Mouse (Mus musculus) midbrain, postnatal 0 days (tissue): ENCODE measurements around the gene B3gat2. TPM values are rescaled to one million over a fixed set of nuclear protein-coding genes. Genes with fewer than 3 reads are reported as not detected.

Experiments
- ATAC-seq: fragments of 200-750 bp; cut with Nextera tagmentation; 2 replicates; pipeline ENCODE4 v1.8.0; 2017; ENCODE audit warnings: moderate number of reproducible peaks, mild to moderate bottlenecking, moderate TSS enrichment, moderate library complexity; ENCODE audit not compliant: low FRiP score
- DNase-seq: peaks from one replicate; pipeline ENCODE4 v3.0.0-alpha.2; 2015; ENCODE audit warnings: low spot score
- H3K27ac ChIP-seq: fragments of 300-500 bp; sonication (generic); 2 replicates; pipeline ENCODE4 v1.5.1; 2014; ENCODE audit warnings: low read depth, mild to moderate bottlenecking, low read length, mixed read lengths
- H3K27me3 ChIP-seq: fragments of 300-500 bp; sonication (generic); 2 replicates; pipeline ENCODE4 v1.6.1; 2014; ENCODE audit warnings: low read length, control low read depth, mixed read lengths; ENCODE audit not compliant: insufficient read depth
- H3K36me3 ChIP-seq: fragments of 300-500 bp; sonication (generic); 2 replicates; pipeline ENCODE4 v1.6.1; 2014; ENCODE audit warnings: low read length, control low read depth, mixed read lengths; ENCODE audit not compliant: insufficient read depth
- H3K4me1 ChIP-seq: fragments of 300-500 bp; sonication (generic); 2 replicates; pipeline ENCODE4 v1.6.1; 2014; ENCODE audit warnings: mild to moderate bottlenecking, control low read depth, antibody characterized with exemption, low read length, mixed read lengths; ENCODE audit not compliant: insufficient read depth
- H3K4me2 ChIP-seq: fragments of 300-500 bp; sonication (generic); 2 replicates; pipeline ENCODE4 v1.6.1; 2014; ENCODE audit warnings: low read depth, mild to moderate bottlenecking, low read length, mixed read lengths; ENCODE audit not compliant: poor library complexity, severe bottlenecking
- H3K4me3 ChIP-seq: fragments of 300-500 bp; sonication (generic); 2 replicates; pipeline ENCODE4 v1.5.1; 2014; ENCODE audit warnings: low read depth, mild to moderate bottlenecking, low read length, moderate library complexity
- H3K9ac ChIP-seq: fragments of 300-500 bp; sonication (generic); replicated peaks from 2 replicates; pipeline ENCODE4 v1.6.1; 2014; ENCODE audit warnings: mild to moderate bottlenecking, low read length, moderate library complexity, mixed read lengths; ENCODE audit not compliant: poor library complexity, severe bottlenecking
- H3K9me3 ChIP-seq: fragments of 300-500 bp; sonication (generic); 2 replicates; pipeline ENCODE4 v1.6.1; 2016; ENCODE audit warnings: low read length, control low read depth
- CTCF ChIP-seq: IDR thresholded peaks from 2 replicates; pipeline ENCODE4 v1.5.1; 2016; ENCODE audit warnings: antibody characterized with exemption, mild to moderate bottlenecking
- WGBS: fragments of 180-500 bp; shearing (Covaris S2); extraction: QIAGEN DNeasy Blood & Tissue Kit; methylation state at CpG from one replicate; pipeline ENCODE4 v1.1.7; 2014; 5-methylcytosine and 5-hydroxymethylcytosine counted together
- polyA plus RNA-seq: library from polyadenylated mRNA; unstranded; fragments of >200 nt; fragmentation: Nextera tagmentation; extraction: Ambion mirVana; gene quantifications from 2 replicates; pipeline ENCODE4 v1.2.1, GENCODE M21; 2015
- total RNA-seq: library from RNA; depleted of rRNA; stranded (reverse); fragments of >200 nt; gene quantifications from 2 replicates; pipeline ENCODE4 v1.2.3, GENCODE M21; 2014

Gene B3gat2
- total and polyA plus RNA-seq, 2 experiments from 2014 or later: 15.0 to 31.2 TPM

DNA sequence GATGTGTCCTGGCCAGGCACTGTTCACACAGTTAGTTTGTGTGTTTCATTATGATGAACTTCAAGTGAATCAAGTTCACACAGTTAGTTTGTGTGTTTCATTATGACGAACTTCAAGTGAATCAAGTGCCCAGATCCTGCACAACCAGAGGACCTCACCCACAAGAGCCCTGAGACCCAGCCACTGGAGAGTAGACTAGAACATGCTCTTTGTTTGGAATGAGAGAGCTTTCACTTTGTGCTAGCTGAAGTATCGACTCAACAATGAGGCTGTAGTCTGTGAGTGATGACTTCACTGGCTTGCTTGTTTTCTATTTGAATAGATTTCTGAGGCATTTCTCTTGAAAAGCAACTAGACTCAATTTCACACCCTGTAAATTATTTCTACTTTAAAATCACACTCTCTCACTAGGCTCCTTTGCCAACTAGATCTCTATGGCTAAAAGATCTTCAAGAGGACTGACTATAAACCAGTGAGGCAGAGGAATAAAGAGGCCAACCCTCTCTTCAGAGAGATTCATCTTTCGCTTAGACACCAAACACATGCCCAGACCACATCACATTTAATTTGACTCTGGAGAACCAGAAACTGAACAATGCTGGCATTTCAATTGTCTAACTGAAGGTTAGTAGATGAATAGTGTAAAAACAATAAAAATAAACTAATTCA, 10.6 kb upstream of the B3gat2 start:
- Histone ChIP-seq H3K9ac (no peak overlapping the region), H3K9me3 (no peaks in the 10 kb centered on the region), H3K4me3 (no peak overlapping the region), H3K36me3 (no peaks in the 10 kb centered on the region), H3K27me3 (no peaks in the 10 kb centered on the region), H3K27ac (no peak overlapping the region), H3K4me1 (no peaks in the 10 kb centered on the region), H3K4me2 (no peak overlapping the region)
- 73% methylated on average over 3 of the region's 3 CpGs for WGBS
- TF ChIP-seq CTCF: no peak
- ATAC-seq: no peak
- no peak for DNase-seq

DNA sequence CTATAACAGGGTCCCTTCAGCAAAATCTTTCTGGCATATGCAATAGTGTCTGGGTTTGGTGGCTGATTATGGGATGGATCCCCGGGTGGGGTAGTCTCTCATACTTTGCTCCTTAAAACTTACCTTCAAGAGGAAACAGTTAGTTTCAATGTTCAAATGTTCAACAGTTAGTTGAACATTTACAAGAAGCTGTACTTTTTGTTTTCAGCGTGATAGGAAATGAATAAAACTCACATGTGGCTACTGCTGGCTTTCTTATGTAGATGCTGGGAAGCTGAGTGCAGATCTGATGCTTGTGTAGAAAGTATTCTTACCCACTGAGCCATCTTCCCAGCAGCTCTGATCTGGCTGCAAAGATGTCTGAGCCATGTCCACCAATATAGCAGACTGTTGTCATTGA, 8.5 kb upstream of the B3gat2 start:
- Histone ChIP-seq H3K9ac (no peak overlapping the region), H3K27ac (no peak overlapping the region), H3K27me3 (no peaks in the 10 kb centered on the region), H3K4me2 (no peak overlapping the region), H3K36me3 (no peaks in the 10 kb centered on the region), H3K4me1 (no peaks in the 10 kb centered on the region), H3K9me3 (no peaks in the 10 kb centered on the region), H3K4me3 (no peak overlapping the region)
- DNase-seq (no peak), ATAC-seq (no peak)
- TF ChIP-seq CTCF: no peak
- 80% methylated on average over 2 of the region's 2 CpGs for WGBS

DNA sequence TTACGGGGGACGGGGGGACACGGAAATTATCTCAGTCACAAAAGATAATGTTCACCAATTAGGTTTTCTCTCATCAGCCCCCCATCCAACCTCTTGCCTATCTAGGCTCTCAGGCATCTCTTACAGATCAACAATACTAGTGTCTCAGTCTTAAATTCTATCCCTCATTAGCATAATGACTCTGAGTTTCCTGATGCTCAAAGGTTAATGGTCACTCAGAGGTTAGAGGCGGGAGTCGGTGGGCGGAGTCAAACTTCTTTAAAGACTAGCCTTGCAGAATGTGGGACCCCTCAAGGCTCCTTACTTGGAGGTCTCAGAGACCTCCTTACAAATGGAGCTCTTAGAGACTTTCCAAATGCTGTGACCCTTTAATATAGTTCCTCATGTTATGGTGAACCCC, 8.0 kb upstream of the B3gat2 start:
- H3K9me3 ChIP-seq: no peaks in the 10 kb centered on the region
- no peak for TF ChIP-seq CTCF
- H3K4me1 ChIP-seq: no peaks in the 10 kb centered on the region
- no peaks in the 10 kb centered on the region for H3K27me3 ChIP-seq
- no peak overlapping the region for H3K9ac ChIP-seq
- WGBS: 95% methylated on average over 6 of the region's 6 CpGs
- no peak overlapping the region for H3K4me3 ChIP-seq
- no peak overlapping the region for H3K27ac ChIP-seq
- no peak overlapping the region for H3K4me2 ChIP-seq
- DNase-seq (no peak), ATAC-seq (no peak)
- H3K36me3 ChIP-seq: no peaks in the 10 kb centered on the region

DNA sequence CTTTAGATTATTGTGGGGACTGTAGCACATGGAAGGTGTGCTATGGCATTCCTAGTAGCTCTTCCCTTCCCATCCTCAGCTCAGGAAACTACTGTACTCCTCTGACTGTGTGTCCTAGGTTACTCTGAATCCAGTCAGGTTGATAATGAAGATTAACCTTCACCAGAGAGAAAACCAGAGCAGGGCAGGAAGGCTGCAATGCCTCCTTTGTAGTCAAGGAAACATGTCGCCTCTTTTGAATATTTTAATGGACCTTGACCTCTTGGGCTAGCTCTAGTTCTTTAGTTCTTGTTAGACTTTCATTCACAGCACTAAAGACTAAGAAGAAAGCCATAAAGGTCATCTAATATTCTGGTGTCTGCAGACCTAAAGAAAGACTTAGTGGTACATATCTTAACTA, 7.2 kb upstream of the B3gat2 start:
- no peak overlapping the region for H3K4me3 ChIP-seq
- DNase-seq (no peak), ATAC-seq (no peak)
- H3K36me3 ChIP-seq: no peaks in the 10 kb centered on the region
- H3K4me2 ChIP-seq: no peak overlapping the region
- no peak overlapping the region for H3K27ac ChIP-seq
- H3K4me1 ChIP-seq: no peaks in the 10 kb centered on the region
- H3K27me3 ChIP-seq: no peaks in the 10 kb centered on the region
- no peak overlapping the region for H3K9ac ChIP-seq
- TF ChIP-seq CTCF: no peak
- WGBS: 67% methylated on average over 1 of the region's 1 CpGs
- H3K9me3 ChIP-seq: no peaks in the 10 kb centered on the region

DNA sequence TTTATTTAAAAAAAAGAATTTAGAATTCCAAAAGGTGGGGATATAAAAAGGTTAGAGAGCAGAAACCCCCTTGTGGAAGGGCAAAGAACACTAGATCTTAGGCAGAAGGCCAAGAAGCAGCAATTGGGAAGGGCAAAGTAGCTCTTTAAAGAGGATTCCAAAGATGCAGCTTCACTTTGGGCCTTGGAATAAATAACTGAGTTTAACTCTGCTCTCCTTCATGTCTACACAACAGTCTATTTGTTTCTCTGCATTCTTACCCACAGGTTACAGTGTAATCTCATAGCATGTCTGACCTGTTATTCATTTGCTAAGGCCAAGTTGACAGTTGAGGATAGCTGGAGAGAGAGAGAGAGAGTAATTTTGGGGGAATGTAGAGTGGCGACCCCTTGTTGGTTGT, 6.6 kb upstream of the B3gat2 start:
- Histone ChIP-seq H3K27ac (no peak overlapping the region), H3K4me1 (no peaks in the 10 kb centered on the region), H3K36me3 (no peaks in the 10 kb centered on the region), H3K9me3 (no peaks in the 10 kb centered on the region), H3K4me2 (no peak overlapping the region), H3K4me3 (no peak overlapping the region), H3K27me3 (no peaks in the 10 kb centered on the region), H3K9ac (no peak overlapping the region)
- no peak for TF ChIP-seq CTCF
- ATAC-seq: no peak
- 100% methylated on average over 1 of the region's 1 CpGs for WGBS
- no peak for DNase-seq

DNA sequence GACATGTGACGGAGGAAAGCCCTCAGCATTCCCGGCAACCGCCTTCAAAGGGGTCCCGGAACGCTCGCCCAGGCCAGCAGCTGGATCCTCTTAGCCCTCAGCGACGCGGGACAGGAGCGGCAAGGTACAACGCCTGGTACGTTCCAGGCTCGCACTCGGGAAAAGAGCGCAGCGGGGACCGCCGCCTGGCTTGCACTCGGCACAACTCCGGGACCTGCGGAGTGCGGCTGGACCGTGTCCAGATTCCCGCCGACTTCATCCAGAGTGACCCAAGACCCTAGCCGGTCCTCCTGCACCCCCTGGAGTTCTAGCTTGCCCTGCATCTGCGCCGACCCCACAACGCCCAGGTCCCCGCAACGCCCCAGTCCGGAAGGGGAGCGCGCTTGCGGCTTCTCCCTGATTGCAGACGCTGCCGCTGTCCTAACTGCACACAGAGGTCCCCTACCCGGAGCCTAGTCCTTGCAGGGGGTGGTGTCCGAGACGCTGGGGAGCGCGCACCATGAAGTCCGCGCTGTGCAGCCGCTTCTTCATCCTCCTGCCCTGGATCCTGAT, 659 bp downstream of the B3gat2 start:
- peak overlapping the region; percentile 82 for H3K4me2 ChIP-seq
- peak overlapping the region; percentile 62 for H3K4me3 ChIP-seq
- H3K36me3 ChIP-seq: no peaks in the 10 kb centered on the region
- DNase-seq (peak; percentile 20), ATAC-seq (peak; percentile 24)
- peak overlapping the region; percentile 47 for H3K27ac ChIP-seq
- peak overlapping the region; percentile 65 for H3K9ac ChIP-seq
- no peaks in the 10 kb centered on the region for H3K27me3 ChIP-seq
- H3K4me1 ChIP-seq: peaks cover 8% of the 10 kb centered on the region; the same call in 1 of the 2 replicates
- no peaks in the 10 kb centered on the region for H3K9me3 ChIP-seq
- WGBS: under 1% methylated on average over 43 of the region's 45 CpGs
- TF ChIP-seq CTCF: no peak
